Mouse (Mus musculus): ENCODE measurements around the gene Drd3. TPM values are rescaled to one million over a fixed set of nuclear protein-coding genes. Genes with fewer than 3 reads are reported as not detected.

Drd3 gene
- not detected in 2 replicates for polyA plus RNA-seq (2012; rRNA removed)

GRCm38 (mm10) chr16:43753751-43754150 is at the start of gene Drd3:
TSS of gene Drd3 (plus strand) at chr16:43754026.

Other genes with a start within 250 kb of the Drd3 start
- 0.59 and 2.7 TPM in 2 replicates for gene Tigit, start 89.9 kb upstream of the Drd3 start, polyA plus RNA-seq (2012; rRNA removed)
- gene Ccdc191, start 135.8 kb downstream of the Drd3 start, polyA plus RNA-seq (2012; rRNA removed), result 1.7 and 1.9 TPM in 2 replicates
- gene Qtrt2, start 172.8 kb downstream of the Drd3 start, polyA plus RNA-seq (2012; rRNA removed), result 24.2 and 25.9 TPM in 2 replicates
- gene Zdhhc23, start 225.8 kb downstream of the Drd3 start, polyA plus RNA-seq (2012; rRNA removed), result 3.8 and 4.5 TPM in 2 replicates